Mouse (Mus musculus): Measurements from ENCODE around the gene Adal.
"Not testable (repeated sequence)": the region's sequence is repeated elsewhere in the genome, so short reads cannot be mapped to it uniquely, and the experiment has no call there.

The Adal gene

GRCm38 (mm10) chr2:121140018-121140882 is at the start of gene Adal, which contains the start of gene Lcmt2:
Gene Adal (plus strand): TSS chr2:121140428.
Gene Lcmt2 (minus strand): TSS chr2:121140653.
- DNase-seq (ENCODE audit: low spot score in 2 of 2): peak; percentile 94

GRCm38 (mm10) chr2:121102051-121102450 is 38.2 kb upstream of the Adal start:
- peak; percentile 79 to 84 for DNase-seq (ENCODE audit: low spot score in 2 of 2)

- no peak for DNase-seq (ENCODE audit: low spot score in 2 of 2)
These were observed 34.3 kb upstream of the Adal start for GRCm38 (mm10) chr2:121105940-121106339.

- DNase-seq (ENCODE audit: low spot score in 2 of 2): no peak
These were observed 30.5 kb upstream of the Adal start, which contains the start of gene Tgm7 for GRCm38 (mm10) chr2:121109695-121110094. Gene Tgm7 (minus strand): TSS chr2:121109795.

- DNase-seq (ENCODE audit: low spot score in 2 of 2): no peak
These were observed 24.8 kb upstream of the Adal start for GRCm38 (mm10) chr2:121115418-121115817.

- no peak for DNase-seq (ENCODE audit: low spot score in 2 of 2)
These were observed 21.0 kb upstream of the Adal start for GRCm38 (mm10) chr2:121119260-121119659.

GRCm38 (mm10) chr2:121126302-121126701 is 13.9 kb upstream of the Adal start:
- DNase-seq (ENCODE audit: low spot score in 2 of 2): not testable (repeated sequence)

GRCm38 (mm10) chr2:121127536-121127935 is 12.7 kb upstream of the Adal start:
- no peak for DNase-seq (ENCODE audit: low spot score in 2 of 2)

- no peak for DNase-seq (ENCODE audit: low spot score in 2 of 2)
These were observed 11.2 kb upstream of the Adal start for GRCm38 (mm10) chr2:121128865-121129620.

GRCm38 (mm10) chr2:121132822-121133221 is 7.4 kb upstream of the Adal start:
- DNase-seq (ENCODE audit: low spot score in 2 of 2): no peak

GRCm38 (mm10) chr2:121137371-121137770 is 2.9 kb upstream of the Adal start:
- DNase-seq (ENCODE audit: low spot score in 2 of 2): no peak

- DNase-seq (ENCODE audit: low spot score in 2 of 2): peak; percentile 27 to 46
These were observed 786 bp upstream of the Adal start for GRCm38 (mm10) chr2:121139266-121140017.

GRCm38 (mm10) chr2:121141216-121142035 is 1.2 kb downstream of the Adal start:
- DNase-seq (ENCODE audit: low spot score in 2 of 2): no peak

GRCm38 (mm10) chr2:121142415-121142814 is 2.2 kb downstream of the Adal start:
- DNase-seq (ENCODE audit: low spot score in 2 of 2): no peak

GRCm38 (mm10) chr2:121149679-121150078 is 9.5 kb downstream of the Adal start:
- DNase-seq (ENCODE audit: low spot score in 2 of 2): no peak

- no peak for DNase-seq (ENCODE audit: low spot score in 2 of 2)
These were observed 12.9 kb downstream of the Adal start for GRCm38 (mm10) chr2:121153100-121153499.

GRCm38 (mm10) chr2:121169173-121169572 is 28.9 kb downstream of the Adal start:
- DNase-seq (ENCODE audit: low spot score in 2 of 2): no peak

- no peak for DNase-seq (ENCODE audit: low spot score in 2 of 2)
These were observed 29.7 kb downstream of the Adal start for GRCm38 (mm10) chr2:121169902-121170301.

- peak in 1 of 2 experiments; percentile 33 for DNase-seq (ENCODE audit: low spot score in 2 of 2)
These were observed 30.3 kb downstream of the Adal start, which contains the start of gene Tubgcp4 for GRCm38 (mm10) chr2:121170481-121170971. Gene Tubgcp4 (plus strand): TSS chr2:121170654.

GRCm38 (mm10) chr2:121170980-121171742 is 30.9 kb downstream of the Adal start, which contains the start of gene Zscan29:
Gene Zscan29 (minus strand): TSS chr2:121171125.
- DNase-seq (ENCODE audit: low spot score in 2 of 2): peak; percentile 90 to 91
